Mouse (Mus musculus): ENCODE results near the gene Spata9.

DNA sequence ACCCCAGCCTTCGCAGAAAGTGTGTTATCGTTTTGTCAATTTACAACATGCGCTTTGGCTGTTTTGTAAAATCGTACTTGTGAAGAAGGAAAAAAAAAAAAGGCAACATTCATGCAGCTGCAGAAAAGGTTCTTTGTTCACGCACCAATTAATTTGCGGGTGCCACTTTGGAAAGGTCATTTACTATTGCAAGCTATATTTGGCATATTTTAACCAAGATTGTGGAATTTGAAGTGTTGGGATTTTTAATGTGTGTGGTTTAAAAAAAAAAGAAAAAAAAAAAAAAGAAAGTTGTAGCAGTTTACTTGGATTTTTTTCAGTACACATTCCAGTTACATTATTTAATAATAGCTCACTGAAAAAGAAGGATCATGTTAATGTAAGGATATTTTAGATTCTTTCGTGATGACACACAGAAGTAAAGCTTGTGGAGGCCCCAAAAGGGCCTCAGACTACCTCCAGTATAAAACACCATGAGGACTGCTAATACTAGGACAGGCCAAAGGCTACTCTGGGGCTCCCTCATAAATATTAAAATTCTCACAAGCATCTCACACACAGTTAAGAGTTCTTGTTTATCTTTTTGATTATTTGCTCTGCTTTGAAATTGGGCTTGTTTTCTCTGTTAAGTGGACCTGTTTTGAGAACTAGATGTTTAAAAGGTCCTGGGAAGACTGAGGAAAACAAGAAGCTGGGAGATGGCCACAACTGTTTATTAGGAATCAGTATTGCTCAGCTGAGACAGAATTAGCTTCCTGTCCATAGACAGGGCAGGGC is 22.7 kb upstream of the Spata9 start:
- no peak for TF ChIP-seq POLR2A (IDR thresholded peaks at IDR 0.05; ENCODE audit: borderline replicate concordance, extremely low read depth, low read depth, low read length)
- TF ChIP-seq CTCF (IDR thresholded peaks at IDR 0.05; ENCODE audit: insufficient read depth, low read length) = no peak

Data from lung, adult 2 months (tissue).